Mouse (Mus musculus): ENCODE measurements around the gene Slc4a8. TPM values are rescaled to one million over a fixed set of nuclear protein-coding genes. Genes with fewer than 3 reads are reported as not detected.

Slc4a8 gene
- polyA plus RNA-seq, 1 experiment: 13.3 TPM

DNA sequence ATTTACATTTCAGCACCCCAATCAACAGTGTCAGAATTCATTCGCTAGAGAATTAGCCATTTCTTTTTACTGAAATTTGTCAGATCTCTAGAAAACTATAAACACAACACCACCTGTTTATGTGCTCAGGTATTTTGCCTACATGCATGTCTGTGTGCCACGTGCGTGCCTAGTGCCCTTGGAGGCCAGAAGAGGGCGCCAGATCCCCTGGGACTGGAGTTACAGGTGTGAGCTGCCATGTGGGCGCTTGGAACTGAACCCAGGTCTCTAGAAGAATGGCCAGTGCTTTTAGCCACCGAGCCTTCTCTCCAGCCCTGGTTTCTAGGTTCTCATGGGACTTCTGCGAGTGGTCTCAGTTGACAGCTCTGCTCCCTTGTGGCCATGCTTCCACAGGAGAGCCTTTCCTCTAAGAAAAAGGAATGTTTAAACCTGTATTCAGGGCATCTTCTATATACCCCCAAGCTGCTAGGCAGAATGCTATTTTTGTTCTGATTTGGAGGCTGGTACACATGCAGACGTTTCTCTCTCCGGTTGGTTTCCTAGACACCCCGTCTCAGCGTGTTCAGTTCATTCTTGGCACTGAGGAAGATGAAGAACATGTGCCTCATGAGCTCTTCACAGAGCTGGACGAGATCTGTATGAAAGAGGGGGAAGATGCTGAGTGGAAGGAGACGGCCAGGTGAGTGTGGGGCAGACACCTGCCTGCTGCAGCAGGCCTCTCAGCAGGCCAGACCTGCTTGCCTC is 21.9 kb downstream of the Slc4a8 start:
- Histone ChIP-seq H3K36me3 (ENCODE audit: control insufficient read depth, insufficient read depth) (no peaks in the 10 kb centered on the region), H3K4me2 (ENCODE audit: low read depth) (no peak overlapping the region), H3K4me3 (no peak overlapping the region), H3ac (ENCODE audit: control insufficient read depth, insufficient read length) (no peak overlapping the region), H3K79me2 (ENCODE audit: control insufficient read depth, insufficient read depth) (no peaks in the 10 kb centered on the region), H3K27me3 (ENCODE audit: control insufficient read depth, insufficient read depth, insufficient read length) (no peaks in the 10 kb centered on the region)
- no peak for TF ChIP-seq TCF3 (IDR thresholded peaks at IDR 0.05; ENCODE audit: insufficient read length, low read depth)
- no peak for TF ChIP-seq SRF (IDR thresholded peaks at IDR 0.05; ENCODE audit: control insufficient read depth, insufficient read length, low read depth)
- no peak for TF ChIP-seq POLR2A (IDR thresholded peaks at IDR 0.05; ENCODE audit: insufficient read length, low read depth)
- TF ChIP-seq MAX (IDR thresholded peaks at IDR 0.05; ENCODE audit: low read depth): no peak
- TF ChIP-seq CEBPB (IDR thresholded peaks at IDR 0.05; ENCODE audit: insufficient read depth, poor library complexity, severe bottlenecking): no peak
- no peak for TF ChIP-seq POLR2AphosphoS2 (IDR thresholded peaks at IDR 0.05; ENCODE audit: insufficient read length, low read depth)
- no peak for TF ChIP-seq USF1 (IDR thresholded peaks at IDR 0.05; ENCODE audit: low read depth)
- no peak for TF ChIP-seq TCF12 (IDR thresholded peaks at IDR 0.05; ENCODE audit: insufficient read depth, poor library complexity, severe bottlenecking)
- no peak for TF ChIP-seq E2F4 (IDR thresholded peaks at IDR 0.05; ENCODE audit: insufficient read depth)
- TF ChIP-seq REST (IDR thresholded peaks at IDR 0.05; ENCODE audit: insufficient read depth, insufficient read length): no peak
- TF ChIP-seq MYOD1 (IDR thresholded peaks at IDR 0.05; ENCODE audit: control insufficient read depth in 1 of 3, insufficient read length in 2 of 3, low read depth in 2 of 3): no peak
- no peak for TF ChIP-seq MYOG (IDR thresholded peaks at IDR 0.05; ENCODE audit: control insufficient read depth in 1 of 3, insufficient read depth in 1 of 3, insufficient read length in 2 of 3, low read depth in 2 of 3)

DNA sequence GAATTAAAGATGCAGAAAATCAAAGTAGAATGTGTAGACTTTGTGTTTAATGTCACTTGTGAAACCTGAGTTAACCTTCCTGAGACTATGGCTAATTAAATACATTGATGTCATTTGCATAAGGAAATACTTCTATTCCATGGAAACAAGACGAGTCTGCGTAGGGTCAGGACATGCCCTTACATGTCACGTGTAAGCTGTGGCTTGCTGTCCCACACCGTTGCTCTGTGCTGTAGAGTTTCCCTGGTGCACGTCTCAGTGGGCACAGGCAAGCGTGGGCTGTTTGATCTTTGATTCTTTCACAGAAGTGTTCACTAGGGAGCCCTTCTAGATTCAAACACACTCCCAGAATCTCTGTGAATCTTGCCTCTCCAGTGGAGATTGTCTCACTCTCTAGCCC is 28.7 kb downstream of the Slc4a8 start:
- Histone ChIP-seq H3K79me2 (ENCODE audit: control insufficient read depth, insufficient read depth) (no peaks in the 10 kb centered on the region), H3K4me2 (ENCODE audit: low read depth) (no peak overlapping the region), H3ac (ENCODE audit: control insufficient read depth, insufficient read length) (no peak overlapping the region), H3K4me3 (no peak overlapping the region), H3K36me3 (ENCODE audit: control insufficient read depth, insufficient read depth) (no peaks in the 10 kb centered on the region), H3K27me3 (ENCODE audit: control insufficient read depth, insufficient read depth, insufficient read length) (no peaks in the 10 kb centered on the region)
- no peak for TF ChIP-seq USF1 (IDR thresholded peaks at IDR 0.05; ENCODE audit: low read depth)
- no peak for TF ChIP-seq TCF3 (IDR thresholded peaks at IDR 0.05; ENCODE audit: insufficient read length, low read depth)
- TF ChIP-seq SRF (IDR thresholded peaks at IDR 0.05; ENCODE audit: control insufficient read depth, insufficient read length, low read depth): no peak
- no peak for TF ChIP-seq MYOG (IDR thresholded peaks at IDR 0.05; ENCODE audit: control insufficient read depth in 1 of 3, insufficient read depth in 1 of 3, insufficient read length in 2 of 3, low read depth in 2 of 3)
- no peak for TF ChIP-seq POLR2AphosphoS2 (IDR thresholded peaks at IDR 0.05; ENCODE audit: insufficient read length, low read depth)
- no peak for TF ChIP-seq E2F4 (IDR thresholded peaks at IDR 0.05; ENCODE audit: insufficient read depth)
- TF ChIP-seq MYOD1 (IDR thresholded peaks at IDR 0.05; ENCODE audit: control insufficient read depth in 1 of 3, insufficient read length in 2 of 3, low read depth in 2 of 3): no peak
- TF ChIP-seq MAX (IDR thresholded peaks at IDR 0.05; ENCODE audit: low read depth): no peak
- TF ChIP-seq CEBPB (IDR thresholded peaks at IDR 0.05; ENCODE audit: insufficient read depth, poor library complexity, severe bottlenecking): no peak
- no peak for TF ChIP-seq REST (IDR thresholded peaks at IDR 0.05; ENCODE audit: insufficient read depth, insufficient read length)
- no peak for TF ChIP-seq POLR2A (IDR thresholded peaks at IDR 0.05; ENCODE audit: insufficient read length, low read depth)
- TF ChIP-seq TCF12 (IDR thresholded peaks at IDR 0.05; ENCODE audit: insufficient read depth, poor library complexity, severe bottlenecking): no peak

GRCm38 (mm10) chr15:100792324-100792723 is 30.8 kb downstream of the Slc4a8 start:
- Histone ChIP-seq H3K4me2 (ENCODE audit: low read depth) (no peak overlapping the region), H3K27me3 (ENCODE audit: control insufficient read depth, insufficient read depth, insufficient read length) (no peaks in the 10 kb centered on the region), H3K79me2 (ENCODE audit: control insufficient read depth, insufficient read depth) (no peaks in the 10 kb centered on the region), H3ac (ENCODE audit: control insufficient read depth, insufficient read length) (no peak overlapping the region), H3K4me3 (no peak overlapping the region), H3K36me3 (ENCODE audit: control insufficient read depth, insufficient read depth) (no peaks in the 10 kb centered on the region)
- TF ChIP-seq SRF (IDR thresholded peaks at IDR 0.05; ENCODE audit: control insufficient read depth, insufficient read length, low read depth) (no peak), USF1 (IDR thresholded peaks at IDR 0.05; ENCODE audit: low read depth) (no peak), MYOG (IDR thresholded peaks at IDR 0.05; ENCODE audit: control insufficient read depth in 1 of 3, insufficient read depth in 1 of 3, insufficient read length in 2 of 3, low read depth in 2 of 3) (no peak), POLR2AphosphoS2 (IDR thresholded peaks at IDR 0.05; ENCODE audit: insufficient read length, low read depth) (no peak), E2F4 (IDR thresholded peaks at IDR 0.05; ENCODE audit: insufficient read depth) (no peak), MAX (IDR thresholded peaks at IDR 0.05; ENCODE audit: low read depth) (no peak), CEBPB (IDR thresholded peaks at IDR 0.05; ENCODE audit: insufficient read depth, poor library complexity, severe bottlenecking) (no peak), TCF3 (IDR thresholded peaks at IDR 0.05; ENCODE audit: insufficient read length, low read depth) (no peak), POLR2A (IDR thresholded peaks at IDR 0.05; ENCODE audit: insufficient read length, low read depth) (no peak)

GRCm38 (mm10) chr15:100800914-100801313 is 39.4 kb downstream of the Slc4a8 start:
- Histone ChIP-seq H3K4me2 (ENCODE audit: low read depth) (no peak overlapping the region), H3K4me3 (no peak overlapping the region), H3K27me3 (ENCODE audit: control insufficient read depth, insufficient read depth, insufficient read length) (no peaks in the 10 kb centered on the region), H3K79me2 (ENCODE audit: control insufficient read depth, insufficient read depth) (no peaks in the 10 kb centered on the region), H3K36me3 (ENCODE audit: control insufficient read depth, insufficient read depth) (no peaks in the 10 kb centered on the region), H3ac (ENCODE audit: control insufficient read depth, insufficient read length) (no peak overlapping the region)
- TF ChIP-seq MYOG (IDR thresholded peaks at IDR 0.05; ENCODE audit: control insufficient read depth in 1 of 3, insufficient read depth in 1 of 3, insufficient read length in 2 of 3, low read depth in 2 of 3) (no peak), TCF3 (IDR thresholded peaks at IDR 0.05; ENCODE audit: insufficient read length, low read depth) (no peak), MAX (IDR thresholded peaks at IDR 0.05; ENCODE audit: low read depth) (no peak), USF1 (IDR thresholded peaks at IDR 0.05; ENCODE audit: low read depth) (no peak), POLR2AphosphoS2 (IDR thresholded peaks at IDR 0.05; ENCODE audit: insufficient read length, low read depth) (no peak), POLR2A (IDR thresholded peaks at IDR 0.05; ENCODE audit: insufficient read length, low read depth) (no peak), MYOD1 (IDR thresholded peaks at IDR 0.05; ENCODE audit: control insufficient read depth in 1 of 3, insufficient read length in 2 of 3, low read depth in 2 of 3) (no peak), SRF (IDR thresholded peaks at IDR 0.05; ENCODE audit: control insufficient read depth, insufficient read length, low read depth) (no peak), REST (IDR thresholded peaks at IDR 0.05; ENCODE audit: insufficient read depth, insufficient read length) (no peak)
